Mouse (Mus musculus): Measurements from ENCODE around the gene Prep.

DNA sequence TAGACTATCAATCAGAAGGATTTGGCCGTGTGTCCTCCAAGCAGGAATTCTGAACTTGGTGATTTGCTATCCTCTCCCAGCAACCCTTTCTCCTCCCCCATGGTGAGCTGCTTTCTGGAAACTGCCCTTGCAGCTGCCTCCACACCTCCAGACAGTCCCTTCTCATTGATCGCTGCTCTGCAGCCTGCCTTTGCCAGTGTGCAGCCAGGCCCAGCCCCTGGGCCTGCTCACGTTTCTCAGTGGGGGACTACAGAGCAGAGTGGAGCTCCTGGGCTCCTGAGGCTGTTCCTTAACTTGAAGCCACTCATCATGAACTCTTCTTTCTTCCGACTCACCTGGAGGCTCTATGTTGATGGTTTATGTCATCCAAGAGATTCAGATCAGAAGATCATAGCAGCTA, 72.9 kb downstream of the Prep start:
- TF ChIP-seq CTCF (IDR thresholded peaks at IDR 0.05; ENCODE audit: control insufficient read depth, insufficient read depth, insufficient replicate concordance, low read depth, low read length) (no peak), POLR2A (IDR thresholded peaks at IDR 0.05; ENCODE audit: control insufficient read depth, low read depth, low read length) (no peak)

All from testis, adult 2 months (tissue).